Mouse (Mus musculus): ENCODE data around the gene Pde6c. TPM values are rescaled to one million over a fixed set of nuclear protein-coding genes. Genes with fewer than 3 reads are reported as not detected.

The Pde6c gene
- polyA plus RNA-seq, 1 experiment from 2014 or later, result not detected

GRCm38 (mm10) chr19:38232087-38232486 lies 99.5 kb downstream of the Pde6c start:
- Histone ChIP-seq H3K27ac (no peak overlapping the region), H3K4me3 (no peak overlapping the region), H3K27me3 (ENCODE audit: insufficient read depth, poor library complexity, severe bottlenecking) (no peaks in the 10 kb centered on the region), H3K36me3 (no peaks in the 10 kb centered on the region), H3K4me1 (replicated peaks) (peaks cover 23% of the 10 kb centered on the region), H3K9me3 (0 out of 2 replicates have a peak, but pooled peaks cover 3% of the 10 kb centered on the region)
- 50% methylated on average over 8 of the region's 8 CpGs for WGBS
- DNase-seq (ENCODE audit: low spot score), result peak; percentile 23

GRCm38 (mm10) chr19:38232516-38232915 lies 99.9 kb downstream of the Pde6c start:
- H3K36me3 ChIP-seq, result no peaks in the 10 kb centered on the region
- 0 out of 2 replicates have a peak, but pooled peaks cover 3% of the 10 kb centered on the region for H3K9me3 ChIP-seq
- no peak for DNase-seq (ENCODE audit: low spot score)
- 12% methylated on average over 4 of the region's 4 CpGs for WGBS
- H3K4me3 ChIP-seq, result no peak overlapping the region
- no peaks in the 10 kb centered on the region for H3K27me3 ChIP-seq (ENCODE audit: insufficient read depth, poor library complexity, severe bottlenecking)
- no peak overlapping the region for H3K27ac ChIP-seq
- peaks cover 25% of the 10 kb centered on the region for H3K4me1 ChIP-seq (replicated peaks)

Other genes starting within 250 kb of the Pde6c start
- 2.2 and 2.4 TPM in 2 replicates for gene Myof, start 89.2 kb upstream of the Pde6c start, polyA plus RNA-seq (2016; fragmentation: Nextera tagmentation; extraction: Ambion mirVana)
- 33.5 and 42.9 TPM in 2 replicates for gene Cep55, start 77.8 kb upstream of the Pde6c start, polyA plus RNA-seq (2016; fragmentation: Nextera tagmentation; extraction: Ambion mirVana)
- 0.14 and 0.19 TPM in 2 replicates for gene Ffar4, start 35.7 kb upstream of the Pde6c start, polyA plus RNA-seq (2016; fragmentation: Nextera tagmentation; extraction: Ambion mirVana)
- gene Rbp4, start 7.5 kb upstream of the Pde6c start, polyA plus RNA-seq (2016; fragmentation: Nextera tagmentation; extraction: Ambion mirVana), result 2.2 and 2.3 TPM in 2 replicates
- gene Fra10ac1, start 91.4 kb downstream of the Pde6c start, polyA plus RNA-seq (2016; fragmentation: Nextera tagmentation; extraction: Ambion mirVana), result 41.4 and 43.1 TPM in 2 replicates
- gene Lgi1, start 131.8 kb downstream of the Pde6c start, polyA plus RNA-seq (2016; fragmentation: Nextera tagmentation; extraction: Ambion mirVana), result 1.1 and 2.2 TPM in 2 replicates

Data from hindbrain, embryonic 10.5 days (tissue).